Mouse (Mus musculus): ENCODE data around the gene Mpdz. TPM values are rescaled to one million over a fixed set of nuclear protein-coding genes. Genes with fewer than 3 reads are reported as not detected.

The Mpdz gene
- polyA plus RNA-seq, 1 experiment, result 0.40 TPM

DNA sequence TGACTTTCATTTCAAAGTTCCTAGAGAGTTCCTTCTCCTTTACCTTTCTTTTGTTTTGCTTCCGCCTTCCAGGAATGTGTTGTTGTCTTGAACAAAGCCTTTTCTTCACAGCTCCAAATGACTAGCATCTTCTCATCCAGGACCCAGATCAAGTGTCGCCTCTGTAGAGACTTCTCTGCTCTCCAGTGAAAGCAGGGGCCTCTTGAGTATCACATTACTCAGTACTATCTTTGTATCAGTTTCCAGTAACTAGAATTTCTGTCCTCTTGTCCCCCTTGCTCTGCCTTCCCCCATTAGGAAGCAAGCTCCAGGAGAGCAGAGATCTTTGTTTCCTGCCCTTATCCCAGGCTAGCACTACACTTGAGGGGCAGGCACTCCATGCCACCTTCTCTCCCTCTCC is 9.6 kb upstream of the Mpdz start:
- no peaks in the 10 kb centered on the region for H3K4me1 ChIP-seq (ENCODE audit: control insufficient read depth, insufficient read depth, low read length)
- TF ChIP-seq CTCF (IDR thresholded peaks at IDR 0.05; ENCODE audit: low read depth, low read length) (no peak), POLR2A (IDR thresholded peaks at IDR 0.05; ENCODE audit: borderline replicate concordance, low read depth, low read length) (no peak)
- no peak overlapping the region for H3K4me3 ChIP-seq (ENCODE audit: insufficient read depth, low read length)
- no peak overlapping the region for H3K27ac ChIP-seq (ENCODE audit: insufficient read depth, low read depth, low read length)

DNA sequence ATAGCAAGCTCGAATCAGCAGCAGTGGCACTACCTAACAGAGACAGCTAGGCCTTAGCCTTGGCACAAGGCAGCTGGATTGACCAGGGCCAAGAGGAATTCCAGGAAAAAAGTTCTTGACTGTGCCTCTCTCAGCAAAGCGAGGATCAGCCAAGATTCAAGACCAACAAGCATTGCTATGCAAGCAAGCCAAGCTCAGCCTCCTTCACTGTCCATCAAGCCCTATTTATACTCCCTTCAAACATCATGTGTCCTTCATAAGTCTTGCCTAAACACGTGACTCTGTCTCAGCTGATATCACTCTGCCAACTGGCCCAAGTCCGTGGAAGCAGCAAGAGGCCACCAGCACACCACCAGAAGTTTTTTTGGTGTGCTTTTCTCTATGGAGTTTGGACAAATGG is 6.8 kb upstream of the Mpdz start:
- TF ChIP-seq CTCF (IDR thresholded peaks at IDR 0.05; ENCODE audit: low read depth, low read length), result no peak
- no peak overlapping the region for H3K4me3 ChIP-seq (ENCODE audit: insufficient read depth, low read length)
- H3K4me1 ChIP-seq (ENCODE audit: control insufficient read depth, insufficient read depth, low read length), result no peaks in the 10 kb centered on the region
- no peak overlapping the region for H3K27ac ChIP-seq (ENCODE audit: insufficient read depth, low read depth, low read length)

DNA sequence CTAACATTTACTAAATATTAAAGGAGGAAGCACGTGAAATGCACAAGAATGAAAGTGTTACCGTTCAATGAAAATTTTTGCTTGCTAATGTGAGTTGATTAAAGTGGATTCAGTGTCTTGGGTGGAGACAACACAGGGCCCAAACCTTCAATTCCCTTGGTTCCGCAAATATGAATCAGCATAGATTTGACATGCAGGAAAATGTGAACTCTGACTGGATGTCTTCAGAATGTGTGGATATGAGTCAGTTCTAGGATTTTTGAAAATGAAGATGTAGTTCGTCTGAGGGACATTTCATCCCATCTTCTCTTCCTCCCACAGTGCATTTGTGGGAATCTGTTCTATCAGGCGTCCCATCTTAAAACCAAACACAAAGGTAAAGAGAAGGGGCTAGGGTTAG is 951 bp upstream of the Mpdz start:
- Histone ChIP-seq H3K27ac (ENCODE audit: insufficient read depth, low read depth, low read length) (no peak overlapping the region), H3K4me3 (ENCODE audit: insufficient read depth, low read length) (no peak overlapping the region), H3K4me1 (ENCODE audit: control insufficient read depth, insufficient read depth, low read length) (no peaks in the 10 kb centered on the region)
- no peak for TF ChIP-seq CTCF (IDR thresholded peaks at IDR 0.05; ENCODE audit: low read depth, low read length)

DNA sequence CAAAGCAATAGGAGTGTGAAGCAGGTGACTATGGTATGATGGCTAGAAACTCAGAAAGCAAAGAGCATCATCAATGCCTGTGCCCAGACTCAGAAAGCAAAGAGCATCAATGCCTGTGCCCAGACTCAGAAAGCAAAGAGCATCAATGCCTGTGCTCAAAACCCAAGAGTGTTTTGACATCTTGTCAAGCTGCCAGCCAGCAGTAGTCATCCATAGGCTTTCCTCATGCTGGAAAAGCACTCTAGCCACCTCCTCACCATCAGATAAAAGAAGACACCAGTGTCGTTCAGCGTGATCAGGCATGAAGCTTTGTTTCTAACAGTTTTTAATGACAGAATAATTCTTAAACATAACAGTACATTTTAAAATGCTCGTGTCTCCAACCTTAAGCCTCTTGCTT is 8.7 kb downstream of the Mpdz start:
- Histone ChIP-seq H3K4me3 (ENCODE audit: insufficient read depth, low read length) (no peak overlapping the region), H3K4me1 (ENCODE audit: control insufficient read depth, insufficient read depth, low read length) (no peaks in the 10 kb centered on the region), H3K27ac (ENCODE audit: insufficient read depth, low read depth, low read length) (no peak overlapping the region)
- TF ChIP-seq CTCF (IDR thresholded peaks at IDR 0.05; ENCODE audit: low read depth, low read length) (no peak), POLR2A (IDR thresholded peaks at IDR 0.05; ENCODE audit: borderline replicate concordance, low read depth, low read length) (no peak)

DNA sequence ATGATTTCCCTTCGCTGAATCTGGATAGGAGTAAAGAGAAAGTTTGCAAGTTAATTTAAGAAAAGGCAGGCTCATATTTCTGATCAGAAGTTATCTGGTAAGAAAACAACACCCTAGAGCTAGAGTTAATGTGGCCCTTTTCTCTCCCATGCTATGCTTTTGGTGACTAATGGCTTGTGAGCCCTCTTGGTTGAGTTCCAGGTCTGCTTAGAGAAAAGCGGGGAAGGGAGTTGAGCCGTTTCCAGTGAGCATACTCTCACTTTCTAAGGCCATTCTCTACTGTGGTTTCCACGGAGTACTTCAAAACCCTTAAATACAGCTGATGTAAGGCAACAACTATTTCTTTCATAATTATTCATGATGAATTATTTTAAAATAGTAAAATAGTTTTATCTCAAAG is 11.8 kb downstream of the Mpdz start:
- Histone ChIP-seq H3K27ac (ENCODE audit: insufficient read depth, low read depth, low read length) (no peak overlapping the region), H3K4me1 (ENCODE audit: control insufficient read depth, insufficient read depth, low read length) (no peaks in the 10 kb centered on the region), H3K4me3 (ENCODE audit: insufficient read depth, low read length) (no peak overlapping the region)
- TF ChIP-seq POLR2A (IDR thresholded peaks at IDR 0.05; ENCODE audit: borderline replicate concordance, low read depth, low read length) (no peak), CTCF (IDR thresholded peaks at IDR 0.05; ENCODE audit: low read depth, low read length) (no peak)

DNA sequence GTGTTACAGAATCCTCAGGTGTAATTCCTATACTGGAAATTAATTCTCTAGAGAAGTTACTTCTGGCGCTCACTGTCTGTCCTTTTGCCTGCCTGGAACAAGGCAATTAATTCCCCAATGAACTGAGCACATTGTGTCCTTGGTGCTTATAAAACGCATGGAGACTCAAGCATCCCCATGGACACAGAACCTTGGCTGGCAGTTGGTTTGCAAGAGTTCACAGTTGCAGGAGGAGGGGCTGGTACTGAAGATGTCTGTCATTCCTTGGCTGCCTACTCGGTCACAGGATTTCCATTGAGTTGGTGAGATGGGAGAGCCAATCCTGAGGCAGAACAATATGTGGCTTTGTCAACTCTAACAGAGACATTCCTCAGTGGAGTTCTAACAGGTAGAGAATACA is 12.5 kb downstream of the Mpdz start:
- H3K27ac ChIP-seq (ENCODE audit: insufficient read depth, low read depth, low read length), result no peak overlapping the region
- TF ChIP-seq CTCF (IDR thresholded peaks at IDR 0.05; ENCODE audit: low read depth, low read length) (no peak), POLR2A (IDR thresholded peaks at IDR 0.05; ENCODE audit: borderline replicate concordance, low read depth, low read length) (no peak)
- no peaks in the 10 kb centered on the region for H3K4me1 ChIP-seq (ENCODE audit: control insufficient read depth, insufficient read depth, low read length)
- no peak overlapping the region for H3K4me3 ChIP-seq (ENCODE audit: insufficient read depth, low read length)

DNA sequence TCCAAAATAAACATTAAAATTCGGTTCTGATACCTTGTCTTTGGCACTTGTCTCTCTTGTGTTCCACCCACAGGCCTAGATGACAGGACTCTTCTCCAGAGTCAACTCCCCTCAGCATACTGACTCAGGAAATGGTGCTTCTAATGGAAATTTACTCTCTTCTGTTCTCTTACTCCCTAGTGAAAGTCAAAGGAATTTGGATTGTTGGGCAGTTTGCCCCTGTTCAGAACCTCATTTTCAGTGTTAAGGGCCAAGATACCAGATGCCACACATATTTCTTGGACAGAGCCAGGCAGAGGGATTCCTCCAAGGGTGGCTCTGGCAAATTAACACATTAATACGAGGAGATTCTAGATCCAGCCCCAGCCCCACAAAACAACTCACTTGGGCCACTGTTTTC is 12.9 kb downstream of the Mpdz start:
- Histone ChIP-seq H3K4me1 (ENCODE audit: control insufficient read depth, insufficient read depth, low read length) (no peaks in the 10 kb centered on the region), H3K4me3 (ENCODE audit: insufficient read depth, low read length) (no peak overlapping the region), H3K27ac (ENCODE audit: insufficient read depth, low read depth, low read length) (no peak overlapping the region)
- TF ChIP-seq CTCF (IDR thresholded peaks at IDR 0.05; ENCODE audit: low read depth, low read length) (no peak), POLR2A (IDR thresholded peaks at IDR 0.05; ENCODE audit: borderline replicate concordance, low read depth, low read length) (no peak)

DNA sequence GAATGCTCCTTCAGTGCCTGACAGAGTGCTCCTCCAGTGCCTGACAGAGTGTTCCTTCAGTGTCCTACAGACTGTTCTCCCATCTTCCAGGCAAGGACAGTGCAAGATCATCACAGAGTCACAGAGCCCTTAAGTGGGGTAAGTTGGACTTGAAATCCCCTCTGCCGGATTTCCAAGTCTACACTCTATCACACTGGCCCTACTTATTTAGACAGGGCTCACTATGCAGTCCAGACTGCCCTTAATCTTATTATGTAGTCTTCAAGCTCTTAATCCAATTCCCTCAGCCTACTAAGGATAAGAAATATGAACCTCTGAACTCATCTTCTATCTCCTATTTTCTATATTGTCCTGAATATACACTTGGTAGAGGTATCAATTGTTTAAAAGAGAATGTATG is 19.1 kb downstream of the Mpdz start:
- Histone ChIP-seq H3K4me1 (ENCODE audit: control insufficient read depth, insufficient read depth, low read length) (no peaks in the 10 kb centered on the region), H3K4me3 (ENCODE audit: insufficient read depth, low read length) (no peak overlapping the region), H3K27ac (ENCODE audit: insufficient read depth, low read depth, low read length) (no peak overlapping the region)
- TF ChIP-seq CTCF (IDR thresholded peaks at IDR 0.05; ENCODE audit: low read depth, low read length) (no peak), POLR2A (IDR thresholded peaks at IDR 0.05; ENCODE audit: borderline replicate concordance, low read depth, low read length) (no peak)

DNA sequence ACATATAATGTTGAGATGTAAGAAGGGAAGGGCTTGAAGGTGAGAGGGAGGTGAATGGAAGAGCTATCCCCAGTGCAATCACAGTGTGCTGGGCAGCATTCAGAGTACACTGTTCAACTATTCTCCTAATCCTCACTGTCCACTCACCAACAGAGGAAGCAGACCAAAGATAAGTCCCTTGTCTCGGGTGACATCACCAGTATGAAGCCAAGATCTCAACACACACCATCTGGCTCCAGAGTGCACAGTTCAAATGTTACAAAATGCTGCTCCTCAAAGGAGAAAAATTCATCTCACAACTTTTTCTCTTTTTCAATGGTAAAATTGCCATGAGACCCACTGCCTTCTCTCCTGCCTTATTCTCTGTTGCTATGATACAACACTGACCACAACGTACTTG is 21.0 kb downstream of the Mpdz start:
- H3K4me3 ChIP-seq (ENCODE audit: insufficient read depth, low read length), result no peak overlapping the region
- H3K27ac ChIP-seq (ENCODE audit: insufficient read depth, low read depth, low read length), result no peak overlapping the region
- no peaks in the 10 kb centered on the region for H3K4me1 ChIP-seq (ENCODE audit: control insufficient read depth, insufficient read depth, low read length)
- TF ChIP-seq POLR2A (IDR thresholded peaks at IDR 0.05; ENCODE audit: borderline replicate concordance, low read depth, low read length), result no peak
- no peak for TF ChIP-seq CTCF (IDR thresholded peaks at IDR 0.05; ENCODE audit: low read depth, low read length)

DNA sequence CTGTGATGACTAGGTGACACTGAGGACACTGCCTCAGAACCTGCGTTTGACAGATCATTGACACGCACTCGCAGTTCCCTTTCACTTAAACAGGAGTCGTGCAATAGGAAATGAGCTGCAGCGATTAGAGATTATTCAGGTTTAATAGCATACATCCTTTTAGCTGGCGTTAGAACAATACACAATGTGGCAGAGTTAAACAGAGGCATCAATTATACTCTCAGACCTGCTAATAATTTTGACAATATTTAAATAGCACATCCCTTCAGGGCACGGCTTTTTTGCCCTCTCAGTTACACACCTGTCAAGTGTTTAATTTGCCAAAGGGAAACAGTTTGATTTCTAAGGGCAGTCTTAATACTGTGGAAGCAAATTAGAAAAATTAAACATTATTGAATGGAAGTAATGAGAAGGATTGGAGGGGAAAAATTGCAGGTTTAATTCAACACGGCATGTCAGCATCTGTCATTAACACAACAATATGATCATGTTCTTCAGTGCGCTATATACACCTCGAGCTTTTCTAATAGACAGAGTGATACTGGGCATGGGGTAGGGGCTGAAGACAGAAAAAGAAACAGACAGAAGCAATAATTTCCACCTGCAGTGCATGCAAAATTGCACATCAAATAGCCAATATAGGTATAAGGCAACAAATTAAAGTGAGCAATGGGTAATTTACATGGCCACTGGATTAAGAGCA is 27.1 kb downstream of the Mpdz start:
- no peak for TF ChIP-seq POLR2A (IDR thresholded peaks at IDR 0.05; ENCODE audit: borderline replicate concordance, low read depth, low read length)
- TF ChIP-seq CTCF (IDR thresholded peaks at IDR 0.05; ENCODE audit: low read depth, low read length), result no peak
- Histone ChIP-seq H3K4me1 (ENCODE audit: control insufficient read depth, insufficient read depth, low read length) (no peaks in the 10 kb centered on the region), H3K27ac (ENCODE audit: insufficient read depth, low read depth, low read length) (no peak overlapping the region), H3K4me3 (ENCODE audit: insufficient read depth, low read length) (no peak overlapping the region)
